Mouse (Mus musculus): ENCODE measurements around the gene Nr4a1.

Nr4a1 gene

DNA sequence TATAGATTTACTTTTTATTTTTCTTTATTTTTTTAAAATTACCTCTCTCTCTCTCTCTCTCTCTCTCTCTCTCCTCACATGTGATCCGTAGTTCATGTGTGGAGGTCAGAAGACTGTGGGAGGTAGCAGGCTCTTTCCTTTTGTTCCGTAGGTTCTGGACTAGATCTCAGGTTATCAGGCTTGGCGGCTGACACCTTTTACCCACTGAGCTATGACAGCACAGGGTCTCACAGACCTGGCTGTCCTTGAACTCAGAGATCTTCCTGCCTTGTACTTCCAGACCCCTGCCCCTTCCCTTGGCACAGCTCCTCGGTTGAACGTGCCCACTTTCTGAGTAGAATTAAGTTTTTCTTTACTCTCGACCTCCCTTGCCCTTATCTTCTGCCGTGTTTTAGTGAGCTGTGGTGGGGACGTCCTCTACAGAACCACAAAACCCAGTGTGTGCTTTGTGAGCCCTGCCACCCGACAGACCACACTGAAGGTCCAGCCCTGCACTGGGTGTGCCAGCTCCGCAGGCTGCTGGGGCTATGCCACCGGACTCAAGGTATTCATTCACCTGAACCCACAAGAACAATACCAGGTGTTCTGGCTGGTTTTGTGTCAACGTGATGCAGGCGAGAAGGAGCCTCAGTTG lies 62.3 kb downstream of the Nr4a1 start:
- no peak for DNase-seq (ENCODE audit: low spot score)

DNA sequence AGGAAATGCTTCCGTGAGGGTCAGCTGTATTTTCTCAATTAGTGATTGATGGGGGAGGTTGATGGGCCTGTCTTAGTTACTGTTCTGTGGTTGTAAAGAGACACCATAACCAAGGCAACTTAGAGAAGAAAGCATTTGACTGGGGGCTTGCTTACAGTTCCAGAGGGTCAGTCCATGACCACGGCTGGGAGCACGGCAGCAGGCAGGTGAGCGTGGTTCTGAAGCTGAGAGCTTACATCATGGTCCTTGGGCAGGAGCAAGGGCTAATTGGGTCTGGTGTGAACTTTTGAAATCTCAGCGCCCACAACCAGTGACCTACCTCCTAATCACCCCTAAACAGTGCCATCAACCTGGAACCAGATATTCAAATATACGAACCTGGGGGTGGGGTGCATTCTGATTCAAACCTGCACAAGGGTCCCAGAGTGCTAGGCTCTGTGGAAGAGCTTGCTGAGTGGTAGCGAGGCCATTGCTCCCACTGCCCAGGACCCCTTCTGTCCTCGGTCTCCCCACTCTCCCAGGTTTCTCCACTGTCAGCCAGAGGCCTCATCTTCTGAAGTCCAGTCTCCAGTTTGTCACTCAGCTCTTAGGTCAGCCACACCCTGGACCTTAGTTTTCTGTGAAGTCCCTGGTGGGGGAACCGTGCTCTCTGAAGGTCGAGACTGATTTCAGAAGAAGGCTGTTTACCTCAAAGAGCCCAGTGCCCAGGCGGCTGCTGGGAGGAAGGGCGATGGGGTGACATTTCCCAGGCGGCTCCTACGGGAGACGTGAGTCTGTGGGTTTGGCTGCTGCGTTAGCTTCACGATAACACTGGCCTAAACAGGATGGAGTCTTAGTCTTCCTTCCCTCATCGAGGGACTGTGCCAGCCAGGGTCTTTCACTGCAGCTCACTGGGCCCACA lies 63.1 kb downstream of the Nr4a1 start:
- no peak for DNase-seq (ENCODE audit: low spot score)

DNA sequence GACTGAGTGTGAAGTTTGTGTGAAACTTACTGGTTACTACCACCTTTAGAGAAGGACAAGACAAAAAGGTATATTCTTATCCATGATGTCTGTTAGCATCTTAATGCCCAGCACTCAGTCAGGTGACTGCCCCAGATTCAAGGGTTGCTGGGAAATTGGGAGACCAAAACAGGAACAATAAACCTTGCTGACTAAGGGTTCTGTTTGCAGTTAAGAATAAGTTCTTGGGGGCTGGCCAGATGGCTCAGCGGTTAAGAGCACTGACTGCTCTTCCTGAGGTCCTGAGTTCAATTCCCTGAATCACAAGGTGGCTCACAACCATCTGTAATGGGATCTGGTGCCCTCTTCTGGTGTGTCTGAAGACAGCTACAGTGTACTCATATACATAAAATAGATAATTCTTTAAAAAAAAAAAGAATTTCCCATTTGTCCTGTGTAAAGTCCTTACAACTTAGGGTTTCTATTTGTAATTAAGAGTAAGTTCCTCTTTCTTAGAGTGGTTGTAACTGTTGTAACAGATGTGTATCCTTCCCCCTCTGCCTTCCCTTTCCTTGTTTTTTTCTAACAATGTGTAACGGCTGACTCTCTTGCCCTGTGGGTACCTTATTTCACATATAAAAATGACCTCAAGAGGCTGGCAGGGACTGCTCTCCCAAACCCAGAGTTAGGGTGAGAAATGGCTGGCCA lies 63.9 kb downstream of the Nr4a1 start:
- DNase-seq (ENCODE audit: low spot score): no peak

DNA sequence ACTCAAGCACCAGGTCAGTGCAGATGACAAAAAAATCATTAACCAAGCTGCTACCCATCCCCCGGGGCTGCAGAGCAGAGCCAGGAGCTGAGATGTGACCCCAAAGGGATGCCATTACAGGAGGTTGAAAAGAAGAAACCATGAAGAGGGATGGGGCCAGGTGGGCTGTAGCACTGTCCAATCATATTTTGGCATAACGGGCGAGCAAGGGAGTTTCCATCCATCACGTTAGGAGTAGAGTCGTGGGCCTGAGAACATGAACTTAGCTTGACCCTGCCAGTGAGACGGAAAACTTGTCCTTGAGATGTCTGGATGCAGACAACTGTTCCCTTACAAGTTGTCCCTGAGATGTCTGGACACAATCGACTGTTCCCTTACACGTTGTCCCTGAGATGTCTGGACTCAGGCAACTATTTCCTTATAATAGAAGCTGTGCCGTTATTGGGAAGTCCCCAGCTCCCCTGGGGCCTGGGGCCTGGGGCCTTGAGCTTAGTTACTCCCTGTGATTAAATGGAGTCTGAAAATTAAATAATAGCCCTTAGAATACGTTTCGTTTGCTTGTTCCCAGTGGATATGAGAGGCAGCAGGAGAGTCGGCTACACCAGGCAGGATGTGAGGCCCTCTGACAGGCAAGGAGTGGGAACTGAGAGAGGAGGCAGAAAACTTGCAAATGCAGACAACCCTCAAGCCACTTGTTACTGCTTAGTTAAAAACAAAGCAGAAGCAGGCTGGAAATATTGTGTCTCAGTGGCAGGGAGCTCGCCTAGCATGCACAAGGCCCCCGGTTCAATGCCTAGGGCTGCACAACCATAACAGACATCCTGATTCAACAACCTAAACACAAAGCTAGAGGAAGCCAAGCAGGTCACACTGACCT lies 65.1 kb downstream of the Nr4a1 start:
- DNase-seq (ENCODE audit: low spot score): no peak

DNA sequence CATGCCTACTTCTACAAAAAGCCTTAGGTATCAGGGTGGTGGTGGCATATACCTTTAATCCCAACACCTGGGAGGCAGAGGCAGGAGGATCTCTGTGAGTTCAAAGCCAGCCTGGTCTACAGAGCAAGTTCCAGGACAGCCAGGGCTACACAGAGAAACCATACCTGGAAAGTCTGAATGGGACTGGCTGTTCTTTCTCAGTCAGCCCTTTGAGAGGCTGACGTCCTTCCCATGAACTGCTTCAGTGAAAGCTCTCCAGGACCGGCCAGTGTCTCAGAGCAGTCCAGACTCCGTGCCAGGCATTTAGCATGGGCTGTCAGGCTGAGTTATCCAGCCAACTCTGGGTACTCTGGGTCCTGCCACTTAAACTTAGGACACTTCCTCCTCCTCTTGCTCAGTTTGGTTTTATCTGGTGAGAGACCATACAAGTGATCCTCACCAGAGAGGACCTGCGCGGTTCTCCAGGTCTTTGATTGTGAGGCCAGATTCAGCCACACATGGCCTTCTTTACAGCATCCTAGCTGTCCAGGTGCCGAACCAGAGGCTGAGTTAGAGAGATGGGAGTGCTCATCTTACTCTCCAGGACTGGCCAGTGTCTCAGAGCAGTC lies 66.0 kb downstream of the Nr4a1 start:
- DNase-seq (ENCODE audit: low spot score): no peak

DNA sequence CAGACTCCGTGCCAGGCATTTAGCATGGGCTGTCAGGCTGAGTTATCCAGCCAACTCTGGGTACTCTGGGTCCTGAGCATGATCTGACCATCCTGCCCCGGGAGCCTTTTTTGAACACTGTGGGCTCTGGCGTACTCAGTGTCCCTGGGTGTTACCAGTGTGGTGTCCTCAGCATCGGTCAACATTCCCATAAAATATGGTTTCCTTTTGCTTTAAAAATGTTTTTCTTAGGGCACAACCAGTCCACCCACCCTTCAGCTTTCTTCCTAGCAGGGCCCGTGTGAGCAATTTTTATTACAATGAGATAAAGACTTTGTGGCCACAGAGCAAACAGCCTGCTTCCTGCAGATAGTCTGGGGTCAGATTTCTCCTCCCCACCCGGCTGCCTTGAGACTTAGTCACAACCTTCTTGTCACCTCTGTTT lies 66.6 kb downstream of the Nr4a1 start:
- DNase-seq (ENCODE audit: low spot score): no peak

DNA sequence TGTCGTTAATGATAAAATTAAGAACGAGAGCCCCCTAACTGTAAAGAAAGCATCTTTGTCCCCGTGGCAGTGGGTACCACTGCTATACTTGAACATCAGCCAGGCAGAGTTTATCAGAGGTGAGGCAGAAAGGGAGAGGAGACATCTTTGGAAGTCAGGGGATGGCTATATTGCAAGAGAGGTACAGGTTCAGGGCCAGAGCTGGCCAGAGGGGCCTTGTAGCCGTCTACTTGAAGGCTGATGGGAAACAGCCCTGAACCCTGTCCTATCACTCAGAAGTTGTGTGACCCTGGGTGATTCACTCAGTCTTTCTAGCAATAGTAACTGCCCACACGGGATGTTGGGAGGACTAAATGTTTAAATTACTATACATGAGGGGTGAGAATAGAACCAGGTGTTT lies 67.1 kb downstream of the Nr4a1 start:
- no peak for DNase-seq (ENCODE audit: low spot score)

DNA sequence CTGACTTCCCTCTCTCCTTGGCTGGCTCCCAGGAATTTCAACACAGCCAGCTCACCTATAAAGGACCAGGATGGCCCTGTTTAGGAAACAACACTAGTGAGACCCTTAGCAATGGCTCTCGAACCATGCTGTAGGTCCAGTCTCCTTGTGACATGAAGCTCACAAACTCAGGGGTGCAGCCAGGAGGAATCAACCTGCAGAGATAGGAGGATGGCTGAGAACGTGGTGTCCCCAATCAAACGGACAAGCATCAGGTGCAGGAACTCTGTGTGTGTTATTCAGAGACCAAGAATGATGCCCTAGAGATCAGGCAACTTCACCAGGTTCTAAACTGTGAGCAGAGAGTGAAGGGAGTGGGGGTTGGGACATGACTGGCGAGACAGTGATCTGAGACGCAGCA lies 68.0 kb downstream of the Nr4a1 start:
- DNase-seq (ENCODE audit: low spot score): no peak

DNA sequence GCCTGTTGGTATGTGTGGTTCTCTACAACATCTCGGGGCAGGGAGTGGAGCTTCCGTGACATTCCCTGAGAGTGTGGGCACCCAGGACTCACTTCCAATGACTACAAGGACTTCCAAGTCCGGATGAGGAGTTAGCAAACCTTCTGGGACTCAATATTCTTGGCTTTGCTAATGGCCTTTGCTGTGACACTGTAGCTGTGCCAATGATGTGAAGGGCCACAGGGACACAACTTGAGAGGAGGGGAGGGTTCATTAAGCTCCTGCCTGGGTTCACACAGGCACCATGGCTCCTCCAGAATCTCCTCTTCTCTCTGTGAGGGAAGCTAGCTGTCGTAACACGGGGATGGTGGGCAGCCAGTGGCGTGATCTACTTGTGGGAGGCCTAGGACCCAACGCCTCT lies 68.6 kb downstream of the Nr4a1 start:
- no peak for DNase-seq (ENCODE audit: low spot score)

DNA sequence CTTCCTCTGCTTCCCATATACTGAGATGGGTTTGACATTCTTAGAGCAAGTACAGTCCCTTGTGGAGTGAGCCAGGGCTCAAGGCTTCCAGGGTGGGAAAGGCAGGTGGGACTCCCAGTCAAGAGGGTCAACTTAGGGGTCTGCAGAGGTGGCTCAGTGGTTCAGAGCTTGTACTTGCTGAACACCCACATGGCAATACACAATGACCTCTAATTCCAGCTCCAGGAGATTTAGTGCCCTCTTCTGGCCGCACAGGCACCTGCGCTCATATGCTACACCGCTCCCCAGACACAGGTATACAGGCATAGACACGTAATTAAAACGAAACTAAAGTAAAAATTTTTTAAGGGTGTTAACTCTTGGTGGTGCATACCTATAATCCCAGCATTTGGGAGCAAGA lies 69.4 kb downstream of the Nr4a1 start:
- DNase-seq (ENCODE audit: low spot score): no peak

Measured in ovary, postnatal 10 days (tissue).